Mouse (Mus musculus): Measurements from ENCODE around the gene Crtap.

GRCm38 (mm10) chr9:114382936-114383710, 7.4 kb downstream of the Crtap start:
- TF ChIP-seq CTCF (IDR thresholded peaks at IDR 0.05; ENCODE audit: control insufficient read depth, insufficient read depth, low read length) (no peak), POLR2A (IDR thresholded peaks at IDR 0.05; ENCODE audit: borderline replicate concordance, control insufficient read depth, low read depth, low read length) (no peak)
